Mouse (Mus musculus) limb, embryonic 14.5 days (tissue): Measurements from ENCODE around the gene Mmp15. TPM values are rescaled to one million over a fixed set of nuclear protein-coding genes. Genes with fewer than 3 reads are reported as not detected.

ENCODE experiments used
- ATAC-seq: fragments of 200-750 bp; cut with Nextera tagmentation; 2 replicates; pipeline ENCODE4 v1.8.0; 2017; ENCODE audit warnings: low read depth, moderate number of reproducible peaks, moderate TSS enrichment; ENCODE audit not compliant: low FRiP score
- DNase-seq: peaks from one replicate; pipeline ENCODE4 v3.0.0-alpha.2; 2015; ENCODE audit warnings: low spot score
- H3K27ac ChIP-seq: fragments of 300-500 bp; sonication (generic); replicated peaks from 2 replicates; pipeline ENCODE4 v1.5.1; 2014; ENCODE audit warnings: low read depth, mild to moderate bottlenecking, low read length, moderate library complexity, mixed read lengths
- H3K27me3 ChIP-seq: fragments of 300-500 bp; sonication (generic); 2 replicates; pipeline ENCODE4 v1.6.1; 2014; ENCODE audit warnings: low read length, mixed read lengths; ENCODE audit not compliant: control insufficient read depth, insufficient read depth
- H3K36me3 ChIP-seq: fragments of 300-500 bp; sonication (generic); 2 replicates; pipeline ENCODE4 v1.6.1; 2014; ENCODE audit warnings: mild to moderate bottlenecking, low read length, moderate library complexity, mixed read lengths; ENCODE audit not compliant: control insufficient read depth, insufficient read depth
- H3K4me1 ChIP-seq: fragments of 300-500 bp; sonication (generic); 2 replicates; pipeline ENCODE4 v1.6.1; 2014; ENCODE audit warnings: antibody characterized with exemption, low read length, mixed read lengths; ENCODE audit not compliant: control insufficient read depth, insufficient read depth
- H3K4me2 ChIP-seq: fragments of 300-500 bp; sonication (generic); replicated peaks from 2 replicates; pipeline ENCODE4 v1.6.1; 2014; ENCODE audit warnings: low read depth, mild to moderate bottlenecking, low read length, moderate library complexity; ENCODE audit not compliant: severe bottlenecking
- H3K4me3 ChIP-seq: fragments of 300-500 bp; sonication (generic); replicated peaks from 2 replicates; pipeline ENCODE4 v1.5.1; 2014; ENCODE audit warnings: low read length
- H3K9ac ChIP-seq: fragments of 300-500 bp; sonication (generic); 2 replicates; pipeline ENCODE4 v1.6.1; 2014; ENCODE audit warnings: mild to moderate bottlenecking, low read depth, low read length, moderate library complexity; ENCODE audit not compliant: severe bottlenecking
- H3K9me3 ChIP-seq: fragments of 300-500 bp; sonication (generic); 2 replicates; pipeline ENCODE4 v1.6.1; 2016; ENCODE audit warnings: low read length; ENCODE audit not compliant: control insufficient read depth
- POLR2A ChIP-seq: fragments of 200-500 bp; IDR thresholded peaks from 2 replicates; pipeline ENCODE4 v1.8.0; 2012; ENCODE audit warnings: inconsistent platforms, mild to moderate bottlenecking, moderate library complexity, borderline replicate concordance; ENCODE audit not compliant: insufficient read depth, insufficient read length; ENCODE audit errors: extremely low read depth
- WGBS: fragments of 180-500 bp; shearing (Covaris S2); extraction: QIAGEN DNeasy Blood & Tissue Kit; methylation state at CpG from one replicate; pipeline ENCODE4 v1.1.7; 2014; 5-methylcytosine and 5-hydroxymethylcytosine counted together
- polyA plus RNA-seq, 2 experiments: library from polyadenylated mRNA; depleted of rRNA in 1 of 2; stranded (reverse) in 1 of 2; unstranded in 1 of 2; fragments of >200 nt; fragmentation: Nextera tagmentation in 1 of 2; extraction: Ambion mirVana in 1 of 2; gene quantifications; 2 replicates each; pipeline versions ENCODE4 v1.2.1 to v1.2.3; 2012 to 2014

Gene Mmp15
- polyA plus RNA-seq, 2 experiments = 10.5 to 12.6 TPM

DNA sequence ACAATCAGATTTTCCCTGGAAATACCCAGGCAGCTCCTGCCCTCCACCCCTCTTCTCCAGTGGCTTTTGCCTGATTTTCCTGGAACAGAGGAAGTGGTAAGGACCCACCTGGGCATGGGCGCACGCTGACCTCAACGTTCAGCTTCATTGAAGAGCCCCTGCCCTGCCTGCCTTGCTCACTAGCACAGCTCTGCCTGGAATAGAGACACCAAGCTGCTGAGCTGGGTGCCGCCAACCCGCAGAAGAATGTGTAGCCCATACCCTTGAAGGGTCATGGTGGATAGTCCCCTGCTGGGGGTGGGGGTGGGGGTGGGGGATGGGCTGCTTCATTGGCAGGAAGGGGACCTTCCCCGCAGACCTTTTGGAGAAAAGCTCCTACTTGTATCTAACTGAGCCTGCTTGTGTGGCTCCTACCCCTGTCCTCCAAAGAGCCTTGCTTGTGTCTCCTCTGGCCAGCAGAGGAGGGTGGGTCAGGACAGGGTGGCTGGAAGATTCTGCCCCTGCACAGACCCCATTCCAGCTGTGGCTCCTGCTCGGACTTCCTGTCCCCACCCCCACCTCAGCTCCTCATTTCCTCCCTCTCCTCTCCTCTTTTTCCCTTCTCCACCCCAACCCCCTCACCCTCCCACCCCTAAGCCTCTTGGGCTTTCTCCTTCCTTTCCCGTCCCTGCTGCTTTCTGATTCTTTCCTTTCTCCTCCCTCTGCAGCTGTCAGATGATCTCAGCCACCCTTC, 43.3 kb downstream of the Mmp15 start:
- WGBS = 36% methylated on average over 8 of the region's 8 CpGs
- ATAC-seq = peak; percentile 20; the same call in 1 of the 2 replicates
- no peak overlapping the region for H3K4me2 ChIP-seq

DNA sequence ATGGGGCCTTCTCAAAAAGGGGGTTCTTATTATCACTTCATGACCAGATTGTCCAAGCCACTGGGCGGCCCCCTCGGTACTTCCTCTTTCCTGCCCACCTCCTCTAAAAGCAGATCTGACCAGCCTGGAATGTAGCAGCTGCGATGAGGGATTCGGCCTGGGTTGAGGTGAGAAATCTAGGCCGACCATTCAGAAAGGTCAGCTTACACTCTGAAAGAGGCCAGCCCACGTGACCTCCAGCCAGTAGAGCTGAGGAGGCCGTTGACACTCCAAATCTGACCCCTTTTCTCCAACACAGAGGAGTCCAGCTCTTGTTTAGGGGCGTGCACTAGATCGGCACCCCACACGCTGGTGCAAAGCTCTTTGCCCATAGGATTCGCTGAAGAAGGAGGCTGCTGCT, 44.7 kb downstream of the Mmp15 start:
- Histone ChIP-seq H3K4me1 (peaks cover 13% of the 10 kb centered on the region), H3K4me2 (no peak overlapping the region), H3K27ac (peak overlapping the region; percentile 43; the same call in 1 of the 2 replicates), H3K27me3 (no peaks in the 10 kb centered on the region), H3K9ac (no peak overlapping the region; the same call in 1 of the 2 replicates), H3K4me3 (no peak overlapping the region), H3K36me3 (no peaks in the 10 kb centered on the region), H3K9me3 (no peaks in the 10 kb centered on the region)
- TF ChIP-seq POLR2A = no peak
- DNase-seq (peak; percentile 5), ATAC-seq (peak; percentile 14; the same call in 1 of the 2 replicates)
- WGBS = 49% methylated on average over 11 of the region's 11 CpGs

More for the DNA sequence above, 43.3 kb downstream of the Mmp15 start:
- H3K9me3 ChIP-seq = no peaks in the 10 kb centered on the region
- TF ChIP-seq POLR2A = no peak
- DNase-seq = no peak
- H3K9ac ChIP-seq = peak overlapping the region; percentile 18; the same call in 1 of the 2 replicates
- H3K4me1 ChIP-seq = peaks cover 13% of the 10 kb centered on the region
- no peaks in the 10 kb centered on the region for H3K36me3 ChIP-seq
- H3K27ac ChIP-seq = no peak overlapping the region
- H3K27me3 ChIP-seq = no peaks in the 10 kb centered on the region
- no peak overlapping the region for H3K4me3 ChIP-seq

DNA sequence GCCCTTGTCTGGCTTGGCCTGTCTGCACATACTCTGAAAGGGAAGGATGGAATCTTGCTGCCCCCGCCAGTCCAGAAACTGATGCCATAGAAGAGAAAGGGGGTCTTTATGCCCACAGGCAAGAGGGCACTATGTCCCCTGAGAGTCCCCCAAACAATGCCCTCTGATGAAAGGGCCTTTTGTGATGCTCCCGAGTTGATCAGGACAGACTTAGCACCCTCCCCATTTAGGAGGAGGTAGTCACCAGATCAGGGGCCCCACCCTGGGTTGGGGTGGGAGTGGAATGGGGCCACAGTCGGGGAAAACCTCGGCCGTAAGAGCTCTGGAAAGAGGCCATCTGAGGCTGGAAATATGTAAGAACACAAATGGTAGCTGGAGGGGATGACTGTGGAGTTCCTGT, 45.1 kb downstream of the Mmp15 start:
- TF ChIP-seq POLR2A = no peak
- H3K27me3 ChIP-seq = no peaks in the 10 kb centered on the region
- no peak overlapping the region for H3K4me3 ChIP-seq
- H3K9me3 ChIP-seq = no peaks in the 10 kb centered on the region
- peak overlapping the region; percentile 21; the same call in 1 of the 2 replicates for H3K9ac ChIP-seq
- H3K4me2 ChIP-seq = no peak overlapping the region
- WGBS = 58% methylated on average over 5 of the region's 5 CpGs
- H3K36me3 ChIP-seq = no peaks in the 10 kb centered on the region
- DNase-seq (no peak), ATAC-seq (no peak)
- peak overlapping the region; percentile 43; the same call in 1 of the 2 replicates for H3K27ac ChIP-seq
- H3K4me1 ChIP-seq = peaks cover 13% of the 10 kb centered on the region

DNA sequence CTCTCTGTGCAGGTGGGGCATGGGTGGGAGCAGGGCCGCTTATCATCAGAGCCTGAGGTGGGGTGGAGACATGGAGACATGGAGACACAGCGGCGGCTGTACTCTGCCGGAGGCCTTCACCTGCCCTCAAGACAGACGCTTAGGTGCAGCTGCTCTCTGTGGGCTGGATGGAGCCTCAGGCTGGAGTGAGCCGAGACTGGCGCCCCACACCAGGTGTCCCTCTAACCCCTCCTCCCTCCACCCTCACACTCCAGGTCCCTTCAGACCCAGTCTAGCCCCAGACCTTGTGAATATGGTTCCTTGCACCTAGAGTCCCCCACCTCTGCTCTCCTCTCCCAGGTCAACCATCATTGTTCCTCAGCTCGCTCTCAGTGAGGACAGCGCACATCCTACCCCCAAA, 47.1 kb downstream of the Mmp15 start:
- Histone ChIP-seq H3K4me3 (no peak overlapping the region), H3K27me3 (no peaks in the 10 kb centered on the region), H3K4me2 (no peak overlapping the region), H3K9me3 (no peaks in the 10 kb centered on the region), H3K27ac (no peak overlapping the region), H3K4me1 (peaks cover 13% of the 10 kb centered on the region), H3K9ac (no peak overlapping the region), H3K36me3 (no peaks in the 10 kb centered on the region)
- ATAC-seq (no peak), DNase-seq (no peak)
- no peak for TF ChIP-seq POLR2A
- 78% methylated on average over 7 of the region's 9 CpGs for whole genome bisulfite sequencing

DNA sequence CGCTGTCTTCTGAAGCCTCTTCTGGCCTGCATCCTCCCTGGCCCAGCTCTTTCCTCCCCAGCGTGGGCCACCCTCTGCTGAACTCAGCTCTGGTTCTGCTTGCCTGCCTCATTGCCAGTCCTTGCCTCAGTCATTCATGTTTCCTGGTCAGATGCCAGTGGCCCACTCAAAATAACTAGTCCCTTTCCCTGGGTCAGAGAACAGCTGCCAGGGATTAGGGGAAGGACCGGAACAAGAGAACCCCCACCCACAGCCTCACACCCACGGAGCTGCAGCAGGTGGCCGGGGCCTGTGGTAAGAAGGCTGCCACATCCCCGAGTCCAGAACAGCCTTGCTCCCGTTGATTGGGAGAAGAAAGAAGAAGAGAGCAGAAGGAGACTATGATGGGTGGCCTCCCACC, 49.0 kb downstream of the Mmp15 start:
- Histone ChIP-seq H3K27me3 (no peaks in the 10 kb centered on the region), H3K9ac (no peak overlapping the region), H3K4me3 (no peak overlapping the region), H3K36me3 (no peaks in the 10 kb centered on the region), H3K4me1 (peaks cover 4% of the 10 kb centered on the region; the same call in 1 of the 2 replicates), H3K27ac (no peak overlapping the region), H3K4me2 (no peak overlapping the region), H3K9me3 (no peaks in the 10 kb centered on the region)
- DNase-seq = peak; percentile 8
- TF ChIP-seq POLR2A = no peak
- peak; percentile 20; the same call in 1 of the 2 replicates for ATAC-seq
- WGBS = 73% methylated on average over 7 of the region's 7 CpGs

DNA sequence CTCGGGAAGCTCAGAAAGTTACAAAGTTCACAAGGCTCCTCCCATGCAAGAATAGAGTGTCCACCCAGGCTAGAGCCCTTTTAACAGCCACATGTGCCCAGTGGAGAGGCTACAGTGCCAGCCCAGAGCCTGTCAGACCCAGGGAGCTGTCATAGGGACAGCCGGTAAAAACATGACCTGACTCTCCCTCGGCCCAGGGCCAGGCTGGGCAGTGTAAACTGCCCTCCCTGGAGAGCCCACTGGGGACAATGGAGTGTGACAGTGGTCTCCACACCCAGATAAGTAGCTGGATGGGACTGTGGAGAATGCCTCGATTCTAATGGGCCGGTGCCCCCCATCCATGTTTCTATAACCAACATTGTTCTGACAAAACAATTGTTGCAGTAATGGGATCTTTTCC, 57.5 kb downstream of the Mmp15 start:
- Histone ChIP-seq H3K9ac (no peak overlapping the region), H3K4me1 (no peaks in the 10 kb centered on the region), H3K9me3 (no peaks in the 10 kb centered on the region), H3K27me3 (no peaks in the 10 kb centered on the region), H3K4me2 (no peak overlapping the region), H3K4me3 (no peak overlapping the region), H3K27ac (no peak overlapping the region), H3K36me3 (no peaks in the 10 kb centered on the region)
- no peak for DNase-seq
- no peak for TF ChIP-seq POLR2A
- 89% methylated on average over 5 of the region's 5 CpGs for WGBS
- no peak for ATAC-seq
